Mouse (Mus musculus) heart, embryonic 15.5 days (tissue): ENCODE measurements around the gene Pnma1. TPM values are rescaled to one million over a fixed set of nuclear protein-coding genes. Genes with fewer than 3 reads are reported as not detected.
"Not testable (repeated sequence)": the region's sequence is repeated elsewhere in the genome, so short reads cannot be mapped to it uniquely, and the experiment has no call there.

Experiments used
- ATAC-seq: fragments of 200-750 bp; cut with Nextera tagmentation; replicated peaks from 2 replicates; pipeline ENCODE4 v1.8.0; 2017; ENCODE audit warnings: low read depth, moderate TSS enrichment; ENCODE audit not compliant: insufficient number of reproducible peaks, insufficient read depth, low FRiP score
- H3K27ac ChIP-seq: fragments of 300-500 bp; sonication (generic); 2 replicates; pipeline ENCODE4 v1.5.1; 2015; ENCODE audit warnings: mild to moderate bottlenecking, inconsistent platforms
- H3K27me3 ChIP-seq: fragments of 300-500 bp; sonication (generic); 2 replicates; pipeline ENCODE4 v1.6.1; 2015; ENCODE audit warnings: inconsistent platforms
- H3K36me3 ChIP-seq: fragments of 300-500 bp; sonication (generic); 2 replicates; pipeline ENCODE4 v1.6.1; 2015; ENCODE audit warnings: mild to moderate bottlenecking, inconsistent platforms
- H3K4me1 ChIP-seq: fragments of 300-500 bp; sonication (generic); replicated peaks from 2 replicates; pipeline ENCODE4 v1.6.1; 2015; ENCODE audit warnings: inconsistent platforms
- H3K4me2 ChIP-seq: fragments of 300-500 bp; sonication (generic); 2 replicates; pipeline ENCODE4 v1.6.1; 2015; ENCODE audit warnings: inconsistent platforms, mild to moderate bottlenecking, moderate library complexity
- H3K4me3 ChIP-seq: fragments of 300-500 bp; sonication (generic); 2 replicates; pipeline ENCODE4 v1.5.1; 2015; ENCODE audit warnings: mild to moderate bottlenecking, inconsistent platforms
- H3K9ac ChIP-seq: fragments of 300-500 bp; sonication (generic); 2 replicates; pipeline ENCODE4 v1.6.1; 2015; ENCODE audit warnings: mild to moderate bottlenecking, inconsistent platforms
- H3K9me3 ChIP-seq: fragments of 300-500 bp; sonication (generic); replicated peaks from 2 replicates; pipeline ENCODE4 v1.6.1; 2016; ENCODE audit warnings: inconsistent platforms
- WGBS: fragments of 180-500 bp; shearing (Covaris S2); methylation state at CpG from one replicate; pipeline ENCODE4 v1.1.7; 2015; ENCODE audit warnings: mixed read lengths; 5-methylcytosine and 5-hydroxymethylcytosine counted together
- polyA plus RNA-seq: library from polyadenylated mRNA; unstranded; fragments of >200 nt; fragmentation: Nextera tagmentation; extraction: Ambion mirVana; gene quantifications from 2 replicates; pipeline ENCODE4 v1.2.1, GENCODE M21; 2015

Gene Pnma1
- polyA plus RNA-seq, 1 experiment from 2014 or later: 0.42 TPM

- H3K27me3 ChIP-seq: no peaks in the 10 kb centered on the region
- 74% methylated on average over 12 of the region's 12 CpGs for WGBS
- no peak overlapping the region for H3K4me3 ChIP-seq
- H3K27ac ChIP-seq: no peak overlapping the region
- H3K9me3 ChIP-seq: no peaks in the 10 kb centered on the region
- no peaks in the 10 kb centered on the region for H3K4me1 ChIP-seq
- no peak overlapping the region for H3K4me2 ChIP-seq
- H3K36me3 ChIP-seq: peaks cover 6% of the 10 kb centered on the region; the same call in 1 of the 2 replicates
- ATAC-seq: no peak
- no peak overlapping the region for H3K9ac ChIP-seq
These were observed 22.4 kb downstream of the Pnma1 start for GRCm38 (mm10) chr12:84125892-84126291.

GRCm38 (mm10) chr12:84119584-84119983 lies 28.7 kb downstream of the Pnma1 start:
- 93% methylated on average over 5 of the region's 5 CpGs for WGBS
- Histone ChIP-seq H3K27me3 (no peaks in the 10 kb centered on the region), H3K4me1 (peaks cover 8% of the 10 kb centered on the region), H3K9me3 (no peaks in the 10 kb centered on the region), H3K27ac (no peak overlapping the region), H3K4me3 (no peak overlapping the region), H3K36me3 (no peaks in the 10 kb centered on the region), H3K4me2 (no peak overlapping the region), H3K9ac (no peak overlapping the region)
- no peak for ATAC-seq

- H3K4me3 ChIP-seq: peak within 1 kb of the TSS; percentile 93
- peak; percentile 95 for ATAC-seq
- WGBS: 2% methylated on average over 31 of the region's 35 CpGs
- no peaks in the 10 kb centered on the region for H3K27me3 ChIP-seq
- H3K4me2 ChIP-seq: peak within 1 kb of the TSS; percentile 84
- H3K9me3 ChIP-seq: no peaks in the 10 kb centered on the region
- H3K9ac ChIP-seq: peak within 1 kb of the TSS; percentile 82
- no peaks in the 10 kb centered on the region for H3K36me3 ChIP-seq
- peaks cover 10% of the 10 kb centered on the region for H3K4me1 ChIP-seq
- peak within 1 kb of the TSS; percentile 67 for H3K27ac ChIP-seq
These were observed 33.9 kb downstream of the Pnma1 start, which contains the start of gene Dnal1 for GRCm38 (mm10) chr12:84114153-84114994. Dnal1 (plus strand) TSS chr12:84114366.

GRCm38 (mm10) chr12:84113676-84114075 lies 34.6 kb downstream of the Pnma1 start:
- peaks cover 10% of the 10 kb centered on the region for H3K4me1 ChIP-seq
- H3K9me3 ChIP-seq: no peaks in the 10 kb centered on the region
- H3K4me3 ChIP-seq: peak overlapping the region; percentile 93
- H3K36me3 ChIP-seq: no peaks in the 10 kb centered on the region
- ATAC-seq: no peak
- no peaks in the 10 kb centered on the region for H3K27me3 ChIP-seq
- H3K4me2 ChIP-seq: peak overlapping the region; percentile 84
- H3K27ac ChIP-seq: no peak overlapping the region
- H3K9ac ChIP-seq: no peak overlapping the region
- WGBS: 44% methylated on average over 6 of the region's 6 CpGs

- Histone ChIP-seq H3K36me3 (no peaks in the 10 kb centered on the region), H3K9ac (no peak overlapping the region), H3K27ac (no peak overlapping the region), H3K4me3 (no peak overlapping the region), H3K9me3 (no peaks in the 10 kb centered on the region), H3K4me1 (peaks cover 10% of the 10 kb centered on the region), H3K4me2 (no peak overlapping the region), H3K27me3 (no peaks in the 10 kb centered on the region)
- ATAC-seq: no peak
- WGBS: 88% methylated on average over 4 of the region's 4 CpGs
These were observed 37.5 kb downstream of the Pnma1 start for GRCm38 (mm10) chr12:84110814-84111213.

GRCm38 (mm10) chr12:84109924-84110323 lies 38.4 kb downstream of the Pnma1 start:
- Histone ChIP-seq H3K4me1 (peaks cover 5% of the 10 kb centered on the region), H3K27ac (no peak overlapping the region), H3K9ac (no peak overlapping the region), H3K36me3 (no peaks in the 10 kb centered on the region), H3K4me2 (no peak overlapping the region), H3K9me3 (no peaks in the 10 kb centered on the region), H3K4me3 (no peak overlapping the region), H3K27me3 (no peaks in the 10 kb centered on the region)
- ATAC-seq: no peak
- WGBS: 75% methylated on average over 1 of the region's 1 CpGs

GRCm38 (mm10) chr12:84107692-84108091 lies 40.6 kb downstream of the Pnma1 start:
- 55% methylated on average over 1 of the region's 1 CpGs for WGBS
- ATAC-seq: no peak
- no peak overlapping the region for H3K9ac ChIP-seq
- H3K27ac ChIP-seq: no peak overlapping the region
- H3K9me3 ChIP-seq: no peaks in the 10 kb centered on the region
- H3K4me2 ChIP-seq: no peak overlapping the region
- H3K4me3 ChIP-seq: no peak overlapping the region
- no peaks in the 10 kb centered on the region for H3K36me3 ChIP-seq
- H3K4me1 ChIP-seq: no peaks in the 10 kb centered on the region
- H3K27me3 ChIP-seq: no peaks in the 10 kb centered on the region

- Histone ChIP-seq H3K27ac (no peak overlapping the region), H3K4me2 (no peak overlapping the region), H3K27me3 (no peaks in the 10 kb centered on the region), H3K36me3 (no peaks in the 10 kb centered on the region), H3K4me3 (no peak overlapping the region), H3K9me3 (no peaks in the 10 kb centered on the region), H3K4me1 (no peaks in the 10 kb centered on the region), H3K9ac (no peak overlapping the region)
- ATAC-seq: no peak
- WGBS: 75% methylated on average over 3 of the region's 3 CpGs
These were observed 41.3 kb downstream of the Pnma1 start for GRCm38 (mm10) chr12:84107012-84107411.

- Histone ChIP-seq H3K4me1 (0 out of 2 replicates have a peak, but pooled peaks cover 2% of the 10 kb centered on the region), H3K27me3 (no peaks in the 10 kb centered on the region), H3K4me3 (peak overlapping the region; percentile 66), H3K27ac (no peak overlapping the region), H3K4me2 (peak overlapping the region; percentile 92), H3K36me3 (no peaks in the 10 kb centered on the region), H3K9me3 (no peaks in the 10 kb centered on the region), H3K9ac (no peak overlapping the region)
- ATAC-seq: no peak
- WGBS: 57% methylated on average over 2 of the region's 2 CpGs
These were observed 46.8 kb downstream of the Pnma1 start for GRCm38 (mm10) chr12:84101493-84101845.

- H3K9me3 ChIP-seq, H3K27me3 ChIP-seq, H3K4me1 ChIP-seq, H3K36me3 ChIP-seq, H3K27ac ChIP-seq: not testable (repeated sequence)
- ATAC-seq: peak; percentile 69
- H3K4me2 ChIP-seq: peak within 1 kb of the TSS; percentile 92
- H3K9ac ChIP-seq: peak within 1 kb of the TSS; percentile 63
- under 1% methylated on average over 75 of the region's 80 CpGs for WGBS
- peak within 1 kb of the TSS; percentile 66 for H3K4me3 ChIP-seq
These were observed 47.4 kb downstream of the Pnma1 start, which contains the start of gene Acot6 for GRCm38 (mm10) chr12:84100604-84101492. Acot6 (plus strand) TSS chr12:84100654.

- Histone ChIP-seq H3K9me3 (0 out of 2 replicates have a peak, but pooled peaks cover 2% of the 10 kb centered on the region), H3K36me3 (no peaks in the 10 kb centered on the region), H3K9ac (no peak overlapping the region), H3K4me2 (peak overlapping the region; percentile 92), H3K27me3 (no peaks in the 10 kb centered on the region), H3K4me1 (0 out of 2 replicates have a peak, but pooled peaks cover 2% of the 10 kb centered on the region), H3K27ac (no peak overlapping the region), H3K4me3 (no peak overlapping the region)
- WGBS: 83% methylated on average over 1 of the region's 1 CpGs
- no peak for ATAC-seq
These were observed 48.2 kb downstream of the Pnma1 start for GRCm38 (mm10) chr12:84100071-84100470.
